Mouse (Mus musculus): ENCODE results near the gene 9930111J21Rik1. TPM values are rescaled to one million over a fixed set of nuclear protein-coding genes. Genes with fewer than 3 reads are reported as not detected.
"Not testable (repeated sequence)": the region's sequence is repeated elsewhere in the genome, so short reads cannot be mapped to it uniquely, and the experiment has no call there.

Gene 9930111J21Rik1
- 0.22 and 0.45 TPM in 2 replicates for polyA plus RNA-seq (2016; fragmentation: Nextera tagmentation; extraction: Ambion mirVana)

DNA sequence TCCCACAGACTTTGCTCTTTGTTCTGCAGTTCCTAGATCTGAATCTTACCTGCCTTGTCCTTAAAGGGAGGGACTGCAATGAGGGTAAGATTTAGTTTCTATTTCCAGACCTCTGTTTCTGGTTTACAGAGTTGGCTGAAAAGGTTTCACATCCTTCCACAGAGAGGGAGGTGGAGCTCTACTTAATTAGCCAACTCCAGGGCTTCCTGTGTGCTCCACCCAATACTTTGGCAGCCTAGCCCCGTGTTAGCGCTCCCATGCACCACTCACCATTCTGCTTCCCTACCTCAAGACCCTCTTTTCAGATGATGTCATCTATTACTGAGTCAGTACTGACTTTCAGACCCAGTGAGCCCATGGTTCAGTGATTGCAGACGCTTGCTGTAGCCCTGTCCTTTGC, at the start of gene 9930111J21Rik1:
9930111J21Rik1 (minus strand) TSS at position 148 of the 400 bp plus-strand sequence.
- DNase-seq (ENCODE audit: extremely low spot score, low spot score); H3K4me1 ChIP-seq; H3K36me3 ChIP-seq (replicated peaks); H3K4me3 ChIP-seq; H3K9me3 ChIP-seq; H3K27ac ChIP-seq; H3K27me3 ChIP-seq (ENCODE audit: poor library complexity, severe bottlenecking): not testable (repeated sequence)
- WGBS, result no CpG with 5 or more reads among the region's 3 CpGs

DNA sequence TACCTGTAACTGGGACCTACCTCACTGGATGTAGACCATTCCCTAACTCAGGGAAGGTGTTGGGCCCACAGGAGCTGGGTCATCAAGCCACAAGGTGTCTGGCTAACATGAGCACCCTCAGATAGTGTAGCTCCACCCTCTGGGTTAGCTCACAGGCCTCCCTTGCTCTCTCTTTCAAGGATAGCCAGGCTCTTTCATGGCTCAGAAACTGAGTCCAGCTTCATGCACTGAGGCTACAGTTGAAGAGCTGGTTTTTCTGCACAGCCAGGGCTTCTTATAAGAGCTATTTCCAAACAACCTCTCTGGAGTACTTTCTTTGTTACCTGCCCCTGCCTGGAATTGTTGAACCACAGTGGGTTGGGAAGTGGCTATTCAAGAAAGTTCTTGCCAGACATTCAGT, 32.9 kb upstream of the 9930111J21Rik1 start:
- not testable (repeated sequence) for H3K36me3 ChIP-seq (replicated peaks); H3K27ac ChIP-seq; DNase-seq (ENCODE audit: extremely low spot score, low spot score); H3K4me1 ChIP-seq; H3K4me3 ChIP-seq; H3K9me3 ChIP-seq; H3K27me3 ChIP-seq (ENCODE audit: poor library complexity, severe bottlenecking)

- not testable (repeated sequence) for H3K4me1 ChIP-seq; DNase-seq (ENCODE audit: extremely low spot score, low spot score); H3K4me3 ChIP-seq; H3K9me3 ChIP-seq; H3K27ac ChIP-seq; H3K27me3 ChIP-seq (ENCODE audit: poor library complexity, severe bottlenecking); H3K36me3 ChIP-seq (replicated peaks)
- WGBS, result 53% methylated on average over 1 of the region's 1 CpGs
Observed at GRCm38 (mm10) chr11:49006785-49007184, 27.6 kb upstream of the 9930111J21Rik1 start.

DNA sequence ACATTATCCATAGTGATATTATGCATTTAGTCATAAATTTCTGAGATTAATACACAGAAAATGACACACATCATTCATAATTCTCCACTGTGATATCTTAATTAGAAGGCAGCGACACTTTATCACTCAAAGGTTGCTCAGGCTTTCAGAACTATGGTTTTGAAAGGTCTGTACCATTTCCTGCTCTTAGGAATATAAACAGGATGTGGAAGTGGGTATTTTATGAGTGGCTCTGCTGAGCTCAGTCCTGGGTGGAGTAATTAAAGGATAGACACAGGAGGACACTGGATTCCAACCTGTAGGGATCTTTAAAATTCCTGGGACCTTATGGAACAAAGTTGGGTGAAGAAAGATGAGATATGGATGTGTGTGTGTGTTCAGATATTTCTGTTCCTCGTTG, 27.1 kb upstream of the 9930111J21Rik1 start:
- H3K27me3 ChIP-seq (ENCODE audit: poor library complexity, severe bottlenecking); H3K4me1 ChIP-seq; DNase-seq (ENCODE audit: extremely low spot score, low spot score); H3K36me3 ChIP-seq (replicated peaks); H3K4me3 ChIP-seq; H3K9me3 ChIP-seq; H3K27ac ChIP-seq: not testable (repeated sequence)
- 78% methylated on average over 2 of the region's 2 CpGs for WGBS

GRCm38 (mm10) chr11:49000411-49000810, 21.2 kb upstream of the 9930111J21Rik1 start:
- 73% methylated on average over 1 of the region's 1 CpGs for WGBS
- DNase-seq (ENCODE audit: extremely low spot score, low spot score), result not testable (repeated sequence)

GRCm38 (mm10) chr11:48994018-48994417, 14.8 kb upstream of the 9930111J21Rik1 start, which contains the start of gene Tgtp1:
Gene Tgtp1, minus strand, starts transcription at chr11:48994172.
- WGBS, result 66% methylated on average over 2 of the region's 2 CpGs

More at GRCm38 (mm10) chr11:49000411-49000810, 21.2 kb upstream of the 9930111J21Rik1 start:
- not testable (repeated sequence) for H3K27me3 ChIP-seq (ENCODE audit: poor library complexity, severe bottlenecking); H3K4me1 ChIP-seq; H3K9me3 ChIP-seq; H3K27ac ChIP-seq; H3K4me3 ChIP-seq; H3K36me3 ChIP-seq (replicated peaks)

DNA sequence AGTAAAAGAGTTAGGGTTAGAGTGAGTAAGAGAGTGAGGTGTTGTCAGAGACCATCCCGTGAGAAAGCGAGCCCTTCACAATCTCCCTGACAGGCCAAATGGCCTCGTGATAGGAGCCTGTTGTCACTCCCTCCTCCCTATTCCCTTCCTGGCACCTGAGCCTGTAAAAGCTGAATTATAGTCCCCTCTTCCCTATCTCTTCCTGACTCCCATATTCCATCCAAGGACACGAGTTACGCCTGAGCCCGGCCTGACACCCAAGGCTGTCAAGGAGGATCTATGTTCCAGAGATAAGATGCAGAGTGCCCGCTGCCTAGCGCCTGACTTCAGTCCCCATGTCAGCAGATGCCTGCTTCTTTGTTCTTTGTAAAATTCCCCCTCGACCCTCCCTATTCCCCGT, 14.1 kb upstream of the 9930111J21Rik1 start:
- not testable (repeated sequence) for H3K4me1 ChIP-seq; H3K9me3 ChIP-seq; H3K4me3 ChIP-seq; H3K36me3 ChIP-seq (replicated peaks); H3K27me3 ChIP-seq (ENCODE audit: poor library complexity, severe bottlenecking); H3K27ac ChIP-seq; DNase-seq (ENCODE audit: extremely low spot score, low spot score)
- WGBS, result 82% methylated on average over 10 of the region's 10 CpGs

More at GRCm38 (mm10) chr11:48994018-48994417, 14.8 kb upstream of the 9930111J21Rik1 start, which contains the start of gene Tgtp1:
- H3K27me3 ChIP-seq (ENCODE audit: poor library complexity, severe bottlenecking); DNase-seq (ENCODE audit: extremely low spot score, low spot score); H3K9me3 ChIP-seq; H3K36me3 ChIP-seq (replicated peaks); H3K27ac ChIP-seq; H3K4me1 ChIP-seq; H3K4me3 ChIP-seq: not testable (repeated sequence)

GRCm38 (mm10) chr11:48991740-48992520, 12.7 kb upstream of the 9930111J21Rik1 start, which contains the start of gene Gm12185:
Gene Gm12185, minus strand, starts transcription at chr11:48992226.
- H3K27ac ChIP-seq; H3K36me3 ChIP-seq (replicated peaks); H3K9me3 ChIP-seq; H3K27me3 ChIP-seq (ENCODE audit: poor library complexity, severe bottlenecking); H3K4me1 ChIP-seq; H3K4me3 ChIP-seq; DNase-seq (ENCODE audit: extremely low spot score, low spot score): not testable (repeated sequence)
- 75% methylated on average over 4 of the region's 4 CpGs for WGBS

- H3K4me1 ChIP-seq; H3K36me3 ChIP-seq (replicated peaks); H3K27me3 ChIP-seq (ENCODE audit: poor library complexity, severe bottlenecking); H3K4me3 ChIP-seq; H3K9me3 ChIP-seq; DNase-seq (ENCODE audit: extremely low spot score, low spot score); H3K27ac ChIP-seq: not testable (repeated sequence)
- 80% methylated on average over 2 of the region's 2 CpGs for whole genome bisulfite sequencing
Observed at GRCm38 (mm10) chr11:48989981-48990380, 10.8 kb upstream of the 9930111J21Rik1 start.

DNA sequence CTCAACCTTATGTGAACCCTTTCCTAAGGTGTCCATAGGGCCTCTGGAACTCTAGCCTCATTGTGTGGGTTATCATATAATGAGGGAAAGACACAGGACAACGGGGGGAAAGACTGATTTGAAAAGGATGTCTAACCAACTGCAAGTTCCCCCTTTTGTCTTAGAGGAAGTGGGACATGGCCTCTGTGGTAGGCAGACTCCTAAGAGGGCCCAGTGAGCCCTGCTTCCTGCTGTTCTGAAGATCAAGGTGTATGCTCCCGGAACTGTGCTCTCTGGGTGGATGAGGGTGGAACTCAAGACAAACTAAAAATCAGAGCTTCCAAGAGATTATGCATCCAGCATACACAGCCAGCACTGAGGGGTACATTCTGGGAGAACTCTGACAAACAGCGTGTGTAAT, 9.0 kb upstream of the 9930111J21Rik1 start:
- 77% methylated on average over 2 of the region's 3 CpGs for WGBS
- not testable (repeated sequence) for H3K27ac ChIP-seq

GRCm38 (mm10) chr11:48982848-48983247, 3.6 kb upstream of the 9930111J21Rik1 start:
- no CpG with 5 or more reads among the region's 3 CpGs for WGBS
- H3K4me3 ChIP-seq; H3K36me3 ChIP-seq (replicated peaks); H3K27ac ChIP-seq; DNase-seq (ENCODE audit: extremely low spot score, low spot score); H3K27me3 ChIP-seq (ENCODE audit: poor library complexity, severe bottlenecking); H3K4me1 ChIP-seq; H3K9me3 ChIP-seq: not testable (repeated sequence)

More for the DNA sequence above, 9.0 kb upstream of the 9930111J21Rik1 start:
- H3K27me3 ChIP-seq (ENCODE audit: poor library complexity, severe bottlenecking); H3K9me3 ChIP-seq; H3K4me1 ChIP-seq; DNase-seq (ENCODE audit: extremely low spot score, low spot score); H3K36me3 ChIP-seq (replicated peaks); H3K4me3 ChIP-seq: not testable (repeated sequence)

DNA sequence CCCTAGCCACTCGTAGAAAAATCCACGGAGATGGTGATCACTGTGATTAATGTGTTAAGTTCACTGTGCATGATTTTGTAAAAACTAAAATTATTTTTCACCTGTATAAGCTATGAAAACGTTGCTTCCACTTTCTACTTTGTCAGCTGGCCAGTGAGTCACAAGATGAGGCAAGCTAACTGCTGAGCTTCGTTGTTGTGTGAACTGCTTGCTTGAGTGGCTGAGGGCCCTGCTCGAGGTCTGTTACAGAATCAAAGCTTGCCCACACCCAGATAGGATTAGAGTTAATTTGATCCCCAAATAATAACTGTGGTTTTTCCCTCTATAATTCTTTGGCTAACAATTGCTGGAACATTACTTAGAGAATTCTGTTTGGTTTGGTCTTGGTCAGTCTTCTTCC, 854 bp upstream of the 9930111J21Rik1 start:
- not testable (repeated sequence) for H3K27ac ChIP-seq; H3K9me3 ChIP-seq; DNase-seq (ENCODE audit: extremely low spot score, low spot score); H3K36me3 ChIP-seq (replicated peaks); H3K27me3 ChIP-seq (ENCODE audit: poor library complexity, severe bottlenecking); H3K4me1 ChIP-seq; H3K4me3 ChIP-seq
- no CpG with 5 or more reads among the region's 5 CpGs for WGBS

GRCm38 (mm10) chr11:48978240-48978939, 808 bp downstream of the 9930111J21Rik1 start, which contains the start of gene Olfr56:
Gene Olfr56, plus strand, starts transcription at chr11:48978889.
- not testable (repeated sequence) for H3K4me1 ChIP-seq; H3K36me3 ChIP-seq (replicated peaks); H3K27ac ChIP-seq; H3K27me3 ChIP-seq (ENCODE audit: poor library complexity, severe bottlenecking); H3K9me3 ChIP-seq; DNase-seq (ENCODE audit: extremely low spot score, low spot score); H3K4me3 ChIP-seq
- no CpG with 5 or more reads among the region's 1 CpGs for WGBS
